Mouse (Mus musculus): ENCODE results near the gene Il12b.

DNA sequence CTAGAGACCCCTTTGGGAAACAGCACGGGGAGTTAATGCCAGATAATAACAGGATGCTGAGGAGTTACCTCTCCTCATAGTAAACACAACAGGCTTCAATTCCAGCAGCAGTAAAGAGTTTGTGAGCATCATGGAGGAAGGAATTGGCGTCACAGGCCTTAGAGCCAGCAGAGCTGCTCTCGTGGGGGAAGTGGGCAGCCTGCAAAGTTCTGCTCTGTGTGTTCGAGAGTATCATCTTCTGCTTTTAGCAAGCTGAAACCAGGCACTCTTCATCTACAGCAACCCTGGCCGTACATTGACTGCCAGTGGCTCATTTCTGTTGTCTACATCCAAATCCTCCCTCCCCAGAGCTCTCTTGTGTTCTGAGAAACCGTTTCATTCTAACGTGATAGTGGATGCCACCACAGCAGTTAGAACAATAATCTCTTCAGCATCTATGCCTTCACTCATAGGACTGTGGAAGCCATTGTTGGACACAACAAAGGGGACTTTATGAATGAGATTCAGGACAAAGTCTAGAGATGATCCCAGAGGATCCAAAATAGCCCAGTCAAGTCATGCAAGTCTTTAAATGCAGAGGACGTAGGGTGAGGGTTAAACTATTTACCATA lies 44.9 kb upstream of the Il12b start:
- no peak for TF ChIP-seq ZNF384 (IDR thresholded peaks at IDR 0.05; ENCODE audit: low read depth, low read length)
- no peak for TF ChIP-seq TAL1 (IDR thresholded peaks at IDR 0.05; ENCODE audit: low read length)
- no peak for TF ChIP-seq CTCF (IDR thresholded peaks at IDR 0.05 in 2 of 3, conservative IDR thresholded peaks at IDR 0.05 in 1 of 3; ENCODE audit: control insufficient read depth in 1 of 3, insufficient read depth in 1 of 3, low read depth in 2 of 3, low read length in 3 of 3, poor library complexity in 1 of 3, severe bottlenecking in 1 of 3)
- no peak for TF ChIP-seq POLR2A (IDR thresholded peaks at IDR 0.05; ENCODE audit: control insufficient read depth in 1 of 2, insufficient read depth in 1 of 2, low read depth in 1 of 2, low read length in 2 of 2, poor library complexity in 1 of 2)
- no peak for TF ChIP-seq RAD21 (IDR thresholded peaks at IDR 0.05; ENCODE audit: low read depth, low read length)
- TF ChIP-seq USF1 (IDR thresholded peaks at IDR 0.05; ENCODE audit: low read depth, low read length): no peak
- TF ChIP-seq MYB (IDR thresholded peaks at IDR 0.05; ENCODE audit: low read depth, low read length): no peak

Measured in MEL (cell line).